Mouse (Mus musculus) intestine, postnatal 0 days (tissue): ENCODE results near the gene Pabpn1. TPM values are rescaled to one million over a fixed set of nuclear protein-coding genes. Genes with fewer than 3 reads are reported as not detected.

Source experiments
- ATAC-seq: fragments of 200-750 bp; cut with Nextera tagmentation; 2 replicates; pipeline ENCODE4 v1.8.0; 2017; ENCODE audit warnings: mild to moderate bottlenecking, moderate TSS enrichment, moderate library complexity
- H3K27ac ChIP-seq: fragments of 300-500 bp; sonication (generic); 2 replicates; pipeline ENCODE4 v1.5.1; 2014; ENCODE audit warnings: mild to moderate bottlenecking, low read depth, low read length, moderate library complexity
- H3K27me3 ChIP-seq: fragments of 300-500 bp; sonication (generic); replicated peaks from 2 replicates; pipeline ENCODE4 v1.6.1; 2014; ENCODE audit warnings: low read length, mixed read lengths; ENCODE audit not compliant: control insufficient read depth, insufficient read depth
- H3K36me3 ChIP-seq: fragments of 300-500 bp; sonication (generic); 2 replicates; pipeline ENCODE4 v1.6.1; 2014; ENCODE audit warnings: mild to moderate bottlenecking, moderate library complexity; ENCODE audit not compliant: control insufficient read depth, insufficient read depth
- H3K4me1 ChIP-seq: fragments of 300-500 bp; sonication (generic); replicated peaks from 2 replicates; pipeline ENCODE4 v1.6.1; 2014; ENCODE audit warnings: antibody characterized with exemption, low read length, mixed read lengths; ENCODE audit not compliant: control insufficient read depth, insufficient read depth
- H3K4me2 ChIP-seq: fragments of 300-500 bp; sonication (generic); replicated peaks from 2 replicates; pipeline ENCODE4 v1.6.1; 2014; ENCODE audit warnings: low read depth, mild to moderate bottlenecking, moderate library complexity
- H3K4me3 ChIP-seq: fragments of 300-500 bp; sonication (generic); 2 replicates; pipeline ENCODE4 v1.5.1; 2014; ENCODE audit warnings: low read depth, low read length
- H3K9ac ChIP-seq: fragments of 300-500 bp; sonication (generic); 2 replicates; pipeline ENCODE4 v1.6.1; 2014; ENCODE audit warnings: mild to moderate bottlenecking, low read depth, low read length
- H3K9me3 ChIP-seq: fragments of 300-500 bp; sonication (generic); 2 replicates; pipeline ENCODE4 v1.6.1; 2016; ENCODE audit warnings: mixed run types; ENCODE audit not compliant: control insufficient read depth
- CTCF ChIP-seq: sonication (generic); IDR thresholded peaks from 2 replicates; pipeline ENCODE4 v1.5.1; 2016; ENCODE audit warnings: low read depth, mild to moderate bottlenecking, control low read depth, antibody characterized with exemption, moderate library complexity
- WGBS: fragments of 180-500 bp; shearing (Covaris S2); extraction: QIAGEN DNeasy Blood & Tissue Kit; methylation state at CpG from one replicate; pipeline ENCODE4 v1.1.7; 2014; 5-methylcytosine and 5-hydroxymethylcytosine counted together
- polyA plus RNA-seq: library from polyadenylated mRNA; unstranded; fragments of >200 nt; fragmentation: Nextera tagmentation; extraction: Ambion mirVana; gene quantifications from 2 replicates; pipeline ENCODE4 v1.2.1, GENCODE M21; 2015

Pabpn1 gene
- polyA plus RNA-seq, 1 experiment from 2014 or later = 60.9 TPM

GRCm38 (mm10) chr14:54883154-54884021 is 8.9 kb upstream of the Pabpn1 start, which contains the start of the genes Bcl2l2 and Gm20521:
TSS of gene Bcl2l2 (plus strand) at chr14:54883377.
TSS of gene Gm20521 (plus strand) at chr14:54883441.
- under 1% methylated on average over 27 of the region's 27 CpGs for whole genome bisulfite sequencing
- Histone ChIP-seq H3K4me1 (peaks cover 3% of the 10 kb centered on the region; the same call in 1 of the 2 replicates), H3K9ac (peak within 1 kb of the TSS; percentile 84), H3K36me3 (peaks cover 16% of the 10 kb centered on the region; the same call in 1 of the 2 replicates), H3K27ac (peak within 1 kb of the TSS; percentile 93), H3K9me3 (no peaks in the 10 kb centered on the region), H3K27me3 (no peaks in the 10 kb centered on the region), H3K4me2 (peak within 1 kb of the TSS; percentile 83), H3K4me3 (peak within 1 kb of the TSS; percentile 73)
- ATAC-seq = peak; percentile 94
- TF ChIP-seq CTCF = no peak

- Histone ChIP-seq H3K4me1 (peaks cover 3% of the 10 kb centered on the region; the same call in 1 of the 2 replicates), H3K27me3 (no peaks in the 10 kb centered on the region), H3K4me3 (peak overlapping the region; percentile 73), H3K27ac (peak overlapping the region; percentile 93), H3K9me3 (no peaks in the 10 kb centered on the region), H3K36me3 (peaks cover 21% of the 10 kb centered on the region; the same call in 1 of the 2 replicates), H3K4me2 (peak overlapping the region; percentile 83), H3K9ac (peak overlapping the region; percentile 84)
- 11% methylated on average over 21 of the region's 21 CpGs for WGBS
- TF ChIP-seq CTCF = no peak
- ATAC-seq = no peak; the same call in 1 of the 2 replicates
These were observed 8.1 kb upstream of the Pabpn1 start for GRCm38 (mm10) chr14:54884022-54884712.

- Histone ChIP-seq H3K27ac (no peak overlapping the region), H3K36me3 (peaks cover 26% of the 10 kb centered on the region; the same call in 1 of the 2 replicates), H3K27me3 (no peaks in the 10 kb centered on the region), H3K4me3 (no peak overlapping the region), H3K9ac (0 out of 2 replicates have a peak overlapping the region, but pooled peaks have one; percentile 12), H3K4me2 (peak overlapping the region; percentile 83; the same call in 1 of the 2 replicates), H3K9me3 (no peaks in the 10 kb centered on the region), H3K4me1 (peaks cover 3% of the 10 kb centered on the region; the same call in 1 of the 2 replicates)
- WGBS = 64% methylated on average over 11 of the region's 11 CpGs
- ATAC-seq = no peak
- TF ChIP-seq CTCF = no peak
These were observed 7.0 kb upstream of the Pabpn1 start for GRCm38 (mm10) chr14:54885309-54885708.

GRCm38 (mm10) chr14:54893651-54894181 is 1.4 kb downstream of the Pabpn1 start:
- peaks cover 38% of the 10 kb centered on the region for H3K36me3 ChIP-seq
- peak overlapping the region; percentile 98 for H3K27ac ChIP-seq
- WGBS = under 1% methylated on average over 32 of the region's 38 CpGs
- H3K9ac ChIP-seq = peak overlapping the region; percentile 100
- ATAC-seq = peak; percentile 97
- peak overlapping the region; percentile 96 for H3K4me3 ChIP-seq
- H3K4me1 ChIP-seq = 0 out of 2 replicates have a peak, but pooled peaks cover 3% of the 10 kb centered on the region
- no peaks in the 10 kb centered on the region for H3K27me3 ChIP-seq
- TF ChIP-seq CTCF = no peak
- H3K9me3 ChIP-seq = no peaks in the 10 kb centered on the region
- H3K4me2 ChIP-seq = peak overlapping the region; percentile 82

- Histone ChIP-seq H3K4me2 (peak overlapping the region; percentile 82), H3K27ac (peak overlapping the region; percentile 98), H3K9ac (peak overlapping the region; percentile 100), H3K27me3 (no peaks in the 10 kb centered on the region), H3K4me3 (peak overlapping the region; percentile 96), H3K4me1 (0 out of 2 replicates have a peak, but pooled peaks cover 3% of the 10 kb centered on the region), H3K9me3 (no peaks in the 10 kb centered on the region), H3K36me3 (peaks cover 31% of the 10 kb centered on the region)
- ATAC-seq = peak; percentile 35
- no peak for TF ChIP-seq CTCF
- under 1% methylated on average over 49 of the region's 54 CpGs for WGBS
These were observed 2.2 kb downstream of the Pabpn1 start for GRCm38 (mm10) chr14:54894296-54895151.
